Mouse (Mus musculus) hindbrain, embryonic 13.5 days (tissue): ENCODE results near the gene Pou3f3. TPM values are rescaled to one million over a fixed set of nuclear protein-coding genes. Genes with fewer than 3 reads are reported as not detected.

Experiments
- ATAC-seq: fragments of 200-750 bp; cut with Nextera tagmentation; 2 replicates; pipeline ENCODE4 v1.8.0; 2017; ENCODE audit warnings: moderate TSS enrichment; ENCODE audit not compliant: low FRiP score
- H3K27ac ChIP-seq: fragments of 300-500 bp; sonication (generic); 2 replicates; pipeline ENCODE4 v1.5.1; 2015; ENCODE audit warnings: inconsistent platforms, mild to moderate bottlenecking, moderate library complexity
- H3K27me3 ChIP-seq: fragments of 300-500 bp; sonication (generic); 2 replicates; pipeline ENCODE4 v1.6.1; 2015; ENCODE audit warnings: mild to moderate bottlenecking, inconsistent platforms
- H3K36me3 ChIP-seq: fragments of 300-500 bp; sonication (generic); 2 replicates; pipeline ENCODE4 v1.6.1; 2015; ENCODE audit warnings: mild to moderate bottlenecking, inconsistent platforms
- H3K4me1 ChIP-seq: fragments of 300-500 bp; sonication (generic); replicated peaks from 2 replicates; pipeline ENCODE4 v1.6.1; 2015; ENCODE audit warnings: inconsistent platforms
- H3K4me2 ChIP-seq: fragments of 300-500 bp; sonication (generic); 2 replicates; pipeline ENCODE4 v1.6.1; 2015; ENCODE audit warnings: inconsistent platforms, mild to moderate bottlenecking, moderate library complexity
- H3K4me3 ChIP-seq: fragments of 300-500 bp; sonication (generic); 2 replicates; pipeline ENCODE4 v1.5.1; 2015; ENCODE audit warnings: mild to moderate bottlenecking, inconsistent platforms
- H3K9ac ChIP-seq: fragments of 300-500 bp; sonication (generic); 2 replicates; pipeline ENCODE4 v1.6.1; 2015; ENCODE audit warnings: mild to moderate bottlenecking, inconsistent platforms
- H3K9me3 ChIP-seq: fragments of 300-500 bp; sonication (generic); 2 replicates; pipeline ENCODE4 v1.6.1; 2016; ENCODE audit warnings: inconsistent platforms
- WGBS: fragments of 180-500 bp; shearing (Covaris S2); methylation state at CpG from one replicate; pipeline ENCODE4 v1.1.7; 2015; 5-methylcytosine and 5-hydroxymethylcytosine counted together
- polyA plus RNA-seq: library from polyadenylated mRNA; unstranded; fragments of >200 nt; fragmentation: Nextera tagmentation; extraction: Ambion mirVana; gene quantifications from 2 replicates; pipeline ENCODE4 v1.2.1, GENCODE M21; 2015

Gene Pou3f3
- polyA plus RNA-seq, 1 experiment from 2014 or later = 17.4 TPM

GRCm38 (mm10) chr1:42749536-42750292, 54.1 kb downstream of the Pou3f3 start:
- Histone ChIP-seq H3K4me1 (no peaks in the 10 kb centered on the region), H3K27me3 (no peaks in the 10 kb centered on the region), H3K9ac (no peak overlapping the region), H3K27ac (no peak overlapping the region), H3K36me3 (no peaks in the 10 kb centered on the region), H3K4me3 (no peak overlapping the region), H3K4me2 (no peak overlapping the region), H3K9me3 (no peaks in the 10 kb centered on the region)
- ATAC-seq = no peak
- 89% methylated on average over 6 of the region's 6 CpGs for WGBS

Other genes starting within 250 kb of the Pou3f3 start
- gene Mrps9, start 155.5 kb downstream of the Pou3f3 start, polyA plus RNA-seq = 34.3 and 35.7 TPM in 2 replicates